Mouse (Mus musculus): ENCODE results near the gene Spats2l.

Gene Spats2l

DNA sequence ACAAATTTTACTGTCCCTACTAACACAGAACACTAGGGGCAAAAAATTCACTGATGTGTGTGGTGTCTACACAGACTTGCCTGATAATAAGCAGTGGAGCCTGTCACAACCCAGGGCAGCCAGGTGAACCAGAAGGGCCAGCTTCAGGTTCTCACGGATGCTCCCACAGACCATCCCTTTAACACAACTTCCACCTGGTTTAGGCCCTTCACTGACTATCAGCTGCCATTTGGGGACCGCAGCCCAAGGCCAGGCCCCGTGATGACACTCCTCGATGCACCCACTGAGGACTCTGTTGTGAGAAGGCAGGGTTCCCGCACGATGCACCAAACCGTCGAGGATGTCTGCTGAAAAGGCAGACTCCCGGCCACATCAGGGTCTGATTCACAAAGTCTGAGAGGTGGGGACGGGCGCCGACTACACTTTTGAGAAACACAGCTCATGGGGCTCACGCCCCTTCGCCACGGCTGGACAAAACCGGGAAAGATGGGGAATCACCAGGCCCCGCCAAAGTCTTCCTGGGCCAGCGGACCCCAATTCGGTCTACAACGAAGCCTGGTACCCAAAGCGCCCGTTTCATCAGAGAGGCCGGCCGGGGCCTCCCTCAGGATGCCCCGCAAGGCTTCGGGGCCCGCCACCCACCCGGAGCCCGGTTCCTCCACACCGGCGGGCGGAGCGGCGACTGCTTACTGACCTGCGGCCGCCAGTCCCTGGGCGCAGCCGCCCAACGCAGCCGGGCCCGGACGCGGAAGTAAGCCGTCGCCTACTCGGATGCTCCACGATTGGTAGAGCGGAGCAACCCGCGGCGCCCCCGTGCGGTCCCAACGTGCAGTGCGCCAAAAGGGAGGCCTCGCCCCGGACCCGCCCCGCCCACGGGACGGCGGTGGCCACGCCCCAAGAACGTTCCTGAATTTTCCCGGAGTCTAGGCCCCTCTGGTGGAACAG is 195.6 kb downstream of the Spats2l start:
- DNase-seq (ENCODE audit: low spot score): peak; percentile 85

DNA sequence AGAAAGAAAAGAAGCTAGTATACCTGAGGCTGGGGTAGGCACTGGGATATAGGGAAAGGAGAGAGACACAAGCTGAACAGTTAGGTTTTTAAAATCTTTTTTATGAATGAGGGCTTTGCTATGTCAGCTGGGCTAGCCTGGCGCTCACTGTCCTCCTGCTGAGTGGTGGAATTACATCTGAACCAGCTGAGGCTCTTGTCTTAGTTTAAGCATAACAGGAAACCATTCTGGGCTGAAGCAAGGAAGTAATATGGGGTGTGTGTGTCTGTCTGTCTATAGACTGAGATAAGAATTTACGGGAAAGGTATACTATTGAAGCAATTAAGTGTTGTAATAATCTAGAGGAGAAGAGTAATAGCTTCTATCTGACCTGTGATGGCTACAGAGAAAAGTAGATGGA is 197.6 kb downstream of the Spats2l start:
- no peak for DNase-seq (ENCODE audit: low spot score)

DNA sequence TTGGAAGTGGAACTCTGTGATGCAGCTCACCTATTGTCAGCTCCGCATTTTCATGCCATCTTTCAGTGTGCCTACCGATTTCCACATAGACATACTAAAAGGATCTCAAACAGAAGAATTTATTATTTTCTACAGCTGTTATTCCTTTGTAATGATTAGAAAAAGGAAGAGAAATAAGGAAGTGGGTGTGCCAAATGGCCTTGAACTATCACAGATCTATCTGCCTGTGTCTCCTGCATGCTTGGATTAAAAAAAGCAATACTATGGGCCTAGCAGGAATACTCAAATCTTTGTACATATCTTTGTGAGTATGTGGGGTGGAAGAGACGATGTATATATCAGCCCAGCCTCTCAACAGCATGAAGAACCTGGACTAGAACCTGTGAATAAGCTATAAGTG is 202.9 kb downstream of the Spats2l start:
- no peak for DNase-seq (ENCODE audit: low spot score)

DNA sequence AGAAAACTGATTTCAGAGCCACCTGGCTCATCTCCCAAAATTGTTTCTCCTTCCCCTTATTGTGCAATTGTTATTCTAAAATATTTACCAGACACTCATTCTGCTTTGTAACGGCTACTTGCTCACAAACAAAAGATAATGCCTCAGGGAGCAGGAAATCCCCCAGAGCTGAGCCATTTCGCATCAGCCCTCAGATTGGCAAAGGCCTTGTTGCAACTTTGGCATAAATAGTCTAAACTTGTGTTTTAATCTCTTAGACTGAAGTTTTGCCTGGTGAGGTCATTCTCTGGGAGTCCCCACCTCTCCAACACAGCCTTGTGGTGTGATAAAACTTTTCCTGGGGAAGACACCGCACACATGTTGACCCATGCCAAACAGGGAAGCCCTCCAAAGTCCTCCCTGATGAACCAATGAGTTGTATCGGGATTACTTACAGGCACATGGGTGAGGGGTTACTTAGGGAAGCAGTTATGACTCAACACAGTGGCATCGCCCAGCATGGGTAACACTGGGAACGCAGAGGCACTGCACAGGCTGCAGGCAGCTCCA is 215.2 kb downstream of the Spats2l start:
- DNase-seq (ENCODE audit: low spot score): no peak

DNA sequence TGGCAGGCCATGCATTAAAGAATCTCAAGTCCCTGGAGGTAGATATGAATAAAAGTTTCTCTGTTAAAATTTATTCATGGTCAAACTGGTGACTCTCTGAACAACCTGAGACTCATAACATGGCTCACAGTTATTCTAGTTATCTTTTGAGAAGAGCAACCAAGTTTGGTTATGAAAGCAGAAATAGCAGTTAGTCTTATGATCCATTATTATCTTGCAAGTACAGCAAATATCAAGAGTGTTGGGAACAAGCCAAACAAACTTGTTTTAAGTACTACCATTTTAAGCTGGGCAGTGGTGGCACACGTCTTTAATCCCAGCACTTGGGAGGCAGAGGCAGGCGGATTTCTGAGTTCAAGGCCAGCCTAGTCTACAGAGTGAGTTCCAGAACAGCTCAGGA is 217.3 kb downstream of the Spats2l start:
- no peak for DNase-seq (ENCODE audit: low spot score)

DNA sequence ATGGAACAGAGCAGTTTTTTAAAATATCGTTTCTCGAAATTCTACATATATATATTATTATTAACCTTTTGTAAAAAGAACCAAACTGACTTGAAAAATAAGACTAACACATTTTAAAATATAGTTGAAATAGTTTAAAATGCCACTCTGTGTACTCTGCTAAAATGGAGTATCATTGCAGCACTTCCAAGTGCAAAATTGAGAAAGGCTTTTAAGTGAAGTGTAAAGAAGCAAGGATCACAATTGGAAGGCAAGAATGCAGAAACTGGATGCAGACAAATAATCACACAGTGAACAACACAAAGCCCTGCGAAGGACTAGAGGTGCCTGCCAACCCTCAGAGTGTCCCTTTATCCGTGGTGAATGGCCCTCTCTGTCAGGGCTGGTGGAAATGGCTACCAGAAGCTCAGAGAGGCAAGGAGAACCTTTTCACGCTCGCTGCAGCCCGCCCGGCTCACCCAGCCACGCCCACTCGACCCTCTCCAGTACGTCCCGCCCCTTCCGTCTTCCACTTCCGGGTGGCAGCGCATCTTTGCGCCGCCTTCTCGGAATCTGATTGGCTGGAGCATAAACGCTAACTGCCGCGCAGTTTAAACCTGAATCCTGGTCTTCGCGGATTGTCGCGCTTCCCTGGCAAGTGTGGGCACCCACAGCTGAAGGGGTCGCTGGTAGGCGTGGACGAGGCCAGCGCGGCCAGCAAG is 221.6 kb downstream of the Spats2l start, which contains the start of gene Sgo2a:
Gene Sgo2a (plus strand): TSS at position 540 of the 701 bp plus-strand sequence.
- DNase-seq (ENCODE audit: low spot score): peak; percentile 93

DNA sequence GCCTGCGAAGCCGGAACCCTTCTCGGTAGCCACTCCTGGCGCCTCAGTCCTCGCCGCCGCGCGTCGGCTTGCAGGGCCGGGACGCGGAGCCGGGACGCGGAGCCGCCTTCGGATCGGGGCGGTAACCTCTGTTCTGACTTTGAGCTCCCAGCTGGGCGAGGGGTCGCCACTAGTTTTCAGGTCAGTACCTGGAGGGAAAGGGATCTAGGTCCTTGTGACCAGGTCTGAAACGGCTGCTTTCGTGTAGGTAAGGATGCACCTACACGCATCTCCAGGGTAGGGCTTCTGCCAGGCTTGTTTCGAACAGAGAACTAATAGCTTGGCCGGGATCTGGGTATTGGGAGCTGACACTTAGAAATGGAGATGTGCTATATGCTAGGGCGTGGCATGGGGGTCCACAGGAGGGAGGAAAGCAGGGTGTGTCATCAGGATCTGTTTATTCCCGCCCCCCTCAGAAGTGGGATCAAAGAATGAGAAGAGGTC is 222.2 kb downstream of the Spats2l start:
- DNase-seq (ENCODE audit: low spot score): no peak
